In the genomic region with DNA sequence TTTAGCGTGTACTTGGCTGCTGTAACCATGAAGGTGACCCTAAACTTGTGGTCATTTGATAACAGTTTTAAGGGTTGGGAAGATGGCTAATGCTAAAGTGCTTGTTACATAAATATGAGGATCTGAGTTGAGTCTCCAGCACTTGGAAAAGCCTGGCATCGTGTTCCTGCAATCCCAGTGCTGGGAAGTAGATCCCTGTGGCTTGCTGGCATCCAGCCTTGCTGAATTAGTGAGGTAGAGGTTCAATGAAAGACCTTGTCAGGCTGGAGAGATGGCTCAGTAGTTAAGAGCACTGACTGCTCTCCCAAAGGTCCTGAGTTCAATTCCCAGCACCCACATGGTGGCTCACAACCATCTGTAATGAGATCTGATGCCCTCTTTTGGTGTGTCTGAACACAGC, we compare ENCODE assay signal across 3 mouse cellular contexts.
DNase-seq lines count a peak whose midpoint lies in the region.

No protein-coding gene starts in this region.

- peak; percentile 55 to 59 for DNase-seq in cerebellum, postnatal 10 days
- DNase-seq in cerebellum, postnatal 14 days = peak; percentile 38 to 45
- peak; percentile 6 for DNase-seq in layer of hippocampus, adult 11-12 months (ENCODE audit: low spot score)

Comparison
In these comparisons a context has a peak if more than half of its experiments do, and no peak if none do; other contexts are left out.
1. DNase-seq: peak in every context shown above with its lines; median percentile 57 in cerebellum, postnatal 10 days; 42 in cerebellum, postnatal 14 days; 6 in layer of hippocampus, adult 11-12 months.